Mouse (Mus musculus) small intestine, adult 2 months (tissue): Measurements from ENCODE around the gene Slc7a6.
A peak's percentile ranks its signal among the peaks of the same experiment; 100 is the strongest.

Experiments used
- CTCF ChIP-seq: fragments of 200-500 bp; IDR thresholded peaks from 2 replicates; pipeline ENCODE4 v1.5.1; 2012; ENCODE audit warnings: low read depth, mild to moderate bottlenecking, control low read depth, inconsistent platforms, low read length, moderate library complexity, mixed read lengths; ENCODE audit not compliant: insufficient replicate concordance, insufficient read length; ENCODE audit errors: extremely low read depth
- POLR2A ChIP-seq: fragments of 200-500 bp; IDR thresholded peaks from 2 replicates; pipeline ENCODE4 v1.6.1; 2012; ENCODE audit warnings: low read depth, mild to moderate bottlenecking, control low read depth, inconsistent platforms, low read length, moderate library complexity

GRCm38 (mm10) chr8:106140769-106141168, 27.9 kb upstream of the Slc7a6 start:
- TF ChIP-seq POLR2A (no peak), CTCF (peak; percentile 84; the same call in 1 of the 2 replicates)
